Mouse (Mus musculus) limb, embryonic 12.5 days (tissue): ENCODE data around the gene S100a2. TPM values are rescaled to one million over a fixed set of nuclear protein-coding genes. Genes with fewer than 3 reads are reported as not detected.

ENCODE experiments used
- ATAC-seq: fragments of 200-750 bp; cut with Nextera tagmentation; 2 replicates; pipeline ENCODE4 v1.8.0; 2017; ENCODE audit warnings: low read depth, moderate TSS enrichment; ENCODE audit not compliant: insufficient number of reproducible peaks, insufficient read depth, low FRiP score, low TSS enrichment
- H3K27ac ChIP-seq: fragments of 300-500 bp; sonication (generic); 2 replicates; pipeline ENCODE4 v1.5.1; 2016; ENCODE audit warnings: mild to moderate bottlenecking, moderate library complexity
- H3K27me3 ChIP-seq: fragments of 300-500 bp; sonication (generic); 2 replicates; pipeline ENCODE4 v1.6.1; 2016; ENCODE audit warnings: mild to moderate bottlenecking, moderate library complexity
- H3K36me3 ChIP-seq: fragments of 300-500 bp; sonication (generic); 2 replicates; pipeline ENCODE4 v1.6.1; 2016; ENCODE audit warnings: mild to moderate bottlenecking, moderate library complexity
- H3K4me1 ChIP-seq: fragments of 300-500 bp; sonication (generic); replicated peaks from 2 replicates; pipeline ENCODE4 v1.6.1; 2016
- H3K4me2 ChIP-seq: fragments of 300-500 bp; sonication (generic); 2 replicates; pipeline ENCODE4 v1.6.1; 2016; ENCODE audit warnings: mild to moderate bottlenecking, moderate library complexity
- H3K4me3 ChIP-seq: fragments of 300-500 bp; sonication (generic); replicated peaks from 2 replicates; pipeline ENCODE4 v1.5.1; 2016; ENCODE audit warnings: mild to moderate bottlenecking
- H3K9ac ChIP-seq: fragments of 300-500 bp; sonication (generic); replicated peaks from 2 replicates; pipeline ENCODE4 v1.6.1; 2016; ENCODE audit warnings: mild to moderate bottlenecking, moderate library complexity
- H3K9me3 ChIP-seq: fragments of 300-500 bp; sonication (generic); 2 replicates; pipeline ENCODE4 v1.6.1; 2016; ENCODE audit warnings: mild to moderate bottlenecking, moderate library complexity
- WGBS: fragments of 180-500 bp; shearing (Covaris S2); methylation state at CpG from one replicate; pipeline ENCODE4 v1.1.7; 2016; 5-methylcytosine and 5-hydroxymethylcytosine counted together
- polyA plus RNA-seq: library from polyadenylated mRNA; unstranded; fragments of >200 nt; fragmentation: Nextera tagmentation; extraction: Ambion mirVana; gene quantifications from 2 replicates; pipeline ENCODE4 v1.2.1, GENCODE M21; 2016

S100a2 gene
- polyA plus RNA-seq, 1 experiment from 2014 or later, result not detected

- no peak overlapping the region for H3K4me3 ChIP-seq
- H3K4me1 ChIP-seq, result peaks cover 40% of the 10 kb centered on the region
- H3K4me2 ChIP-seq, result no peak overlapping the region
- no peaks in the 10 kb centered on the region for H3K36me3 ChIP-seq
- 57% methylated on average over 6 of the region's 6 CpGs for WGBS
- no peaks in the 10 kb centered on the region for H3K27me3 ChIP-seq
- H3K9me3 ChIP-seq, result no peaks in the 10 kb centered on the region
- peak overlapping the region; percentile 90 for H3K27ac ChIP-seq
- H3K9ac ChIP-seq, result no peak overlapping the region
- no peak for ATAC-seq
These were observed 16.1 kb downstream of the S100a2 start for GRCm38 (mm10) chr3:90606185-90606584.

DNA sequence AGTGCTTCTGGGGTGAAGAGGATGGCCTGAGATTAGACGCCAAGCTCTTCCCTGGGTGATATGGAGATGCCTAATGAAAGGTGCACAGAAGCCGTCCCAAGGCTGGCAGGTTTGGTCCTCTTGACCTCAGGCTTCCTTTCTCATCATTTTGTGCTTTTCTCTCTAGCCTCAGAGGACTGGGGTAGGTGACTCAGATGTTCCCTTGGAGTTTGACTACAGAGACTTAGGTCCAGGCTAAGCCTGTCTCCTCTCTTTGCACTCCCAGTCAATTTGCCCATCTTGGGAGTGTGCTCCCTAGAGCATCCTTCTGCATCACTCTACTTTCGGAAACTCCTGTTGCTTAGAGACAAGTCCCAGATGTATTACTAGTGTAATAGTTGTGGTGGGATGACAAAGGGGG, 17.3 kb downstream of the S100a2 start:
- H3K9ac ChIP-seq, result no peak overlapping the region
- 87% methylated on average over 3 of the region's 3 CpGs for WGBS
- no peaks in the 10 kb centered on the region for H3K9me3 ChIP-seq
- H3K4me2 ChIP-seq, result no peak overlapping the region
- no peak for ATAC-seq
- H3K27me3 ChIP-seq, result no peaks in the 10 kb centered on the region
- H3K36me3 ChIP-seq, result no peaks in the 10 kb centered on the region
- H3K4me3 ChIP-seq, result no peak overlapping the region
- no peak overlapping the region for H3K27ac ChIP-seq
- peaks cover 40% of the 10 kb centered on the region for H3K4me1 ChIP-seq

DNA sequence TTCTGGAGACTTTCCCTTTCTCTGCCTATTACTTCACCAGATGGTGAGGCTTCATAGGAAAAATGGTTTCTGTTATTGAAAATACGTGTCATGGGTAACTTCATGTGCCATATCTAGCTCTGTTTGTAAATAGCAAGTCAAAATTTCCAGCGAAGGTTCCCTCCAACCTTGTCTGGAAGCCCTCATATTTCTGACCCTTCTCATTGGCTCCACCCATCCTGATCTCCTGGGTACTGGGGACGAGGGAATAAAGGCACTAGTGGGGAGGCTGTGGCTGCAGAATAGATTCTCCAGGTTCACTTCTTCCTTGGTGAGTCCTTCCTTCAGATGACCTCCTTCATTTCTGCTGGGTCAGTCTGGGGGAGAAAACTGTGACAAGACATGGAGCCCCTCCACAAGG, 18.2 kb downstream of the S100a2 start, which contains the start of gene S100a5:
Gene S100a5, plus strand, starts transcription at position 301 of the 400 bp plus-strand sequence.
- ATAC-seq, result no peak

GRCm38 (mm10) chr3:90609102-90609501, 19.1 kb downstream of the S100a2 start:
- no peak overlapping the region for H3K9ac ChIP-seq
- no peak overlapping the region for H3K4me3 ChIP-seq
- H3K9me3 ChIP-seq, result no peaks in the 10 kb centered on the region
- no peaks in the 10 kb centered on the region for H3K36me3 ChIP-seq
- no peak overlapping the region for H3K27ac ChIP-seq
- peaks cover 36% of the 10 kb centered on the region for H3K4me1 ChIP-seq
- no peak overlapping the region for H3K4me2 ChIP-seq
- H3K27me3 ChIP-seq, result no peaks in the 10 kb centered on the region
- ATAC-seq, result no peak

More for the DNA sequence above, 18.2 kb downstream of the S100a2 start, which contains the start of gene S100a5:
- Histone ChIP-seq H3K9ac (no peak within 1 kb of the TSS), H3K36me3 (no peaks in the 10 kb centered on the region), H3K27ac (no peak within 1 kb of the TSS), H3K4me2 (no peak within 1 kb of the TSS), H3K4me1 (peaks cover 40% of the 10 kb centered on the region), H3K27me3 (no peaks in the 10 kb centered on the region), H3K9me3 (no peaks in the 10 kb centered on the region), H3K4me3 (no peak within 1 kb of the TSS)
- WGBS, result 59% methylated on average over 3 of the region's 3 CpGs

- no peaks in the 10 kb centered on the region for H3K9me3 ChIP-seq
- no peak overlapping the region for H3K4me2 ChIP-seq
- 88% methylated on average over 3 of the region's 3 CpGs for WGBS
- H3K27ac ChIP-seq, result no peak overlapping the region
- no peaks in the 10 kb centered on the region for H3K36me3 ChIP-seq
- no peak overlapping the region for H3K9ac ChIP-seq
- ATAC-seq, result no peak
- no peak overlapping the region for H3K4me3 ChIP-seq
- H3K4me1 ChIP-seq, result peaks cover 17% of the 10 kb centered on the region
- no peaks in the 10 kb centered on the region for H3K27me3 ChIP-seq
These were observed 21.4 kb downstream of the S100a2 start for GRCm38 (mm10) chr3:90611494-90611893.

GRCm38 (mm10) chr3:90612061-90612460, 22.0 kb downstream of the S100a2 start:
- no peak for ATAC-seq
- Histone ChIP-seq H3K27me3 (no peaks in the 10 kb centered on the region), H3K27ac (no peak overlapping the region), H3K36me3 (no peaks in the 10 kb centered on the region), H3K9ac (no peak overlapping the region), H3K9me3 (no peaks in the 10 kb centered on the region), H3K4me2 (no peak overlapping the region), H3K4me3 (no peak overlapping the region), H3K4me1 (peaks cover 17% of the 10 kb centered on the region)
- WGBS, result 66% methylated on average over 4 of the region's 4 CpGs

GRCm38 (mm10) chr3:90612728-90613291, 22.8 kb downstream of the S100a2 start, which contains the start of gene S100a6:
TSS of gene S100a6 (plus strand) at chr3:90612882.
- Histone ChIP-seq H3K27me3 (no peaks in the 10 kb centered on the region), H3K27ac (no peak within 1 kb of the TSS), H3K4me2 (peak within 1 kb of the TSS; percentile 78), H3K9ac (peak within 1 kb of the TSS; percentile 48), H3K36me3 (no peaks in the 10 kb centered on the region), H3K4me1 (peaks cover 17% of the 10 kb centered on the region), H3K9me3 (0 out of 2 replicates have a peak, but pooled peaks cover 2% of the 10 kb centered on the region), H3K4me3 (peak within 1 kb of the TSS; percentile 42)
- ATAC-seq, result peak; percentile 77; the same call in 1 of the 2 replicates
- under 1% methylated on average over 23 of the region's 23 CpGs for WGBS

DNA sequence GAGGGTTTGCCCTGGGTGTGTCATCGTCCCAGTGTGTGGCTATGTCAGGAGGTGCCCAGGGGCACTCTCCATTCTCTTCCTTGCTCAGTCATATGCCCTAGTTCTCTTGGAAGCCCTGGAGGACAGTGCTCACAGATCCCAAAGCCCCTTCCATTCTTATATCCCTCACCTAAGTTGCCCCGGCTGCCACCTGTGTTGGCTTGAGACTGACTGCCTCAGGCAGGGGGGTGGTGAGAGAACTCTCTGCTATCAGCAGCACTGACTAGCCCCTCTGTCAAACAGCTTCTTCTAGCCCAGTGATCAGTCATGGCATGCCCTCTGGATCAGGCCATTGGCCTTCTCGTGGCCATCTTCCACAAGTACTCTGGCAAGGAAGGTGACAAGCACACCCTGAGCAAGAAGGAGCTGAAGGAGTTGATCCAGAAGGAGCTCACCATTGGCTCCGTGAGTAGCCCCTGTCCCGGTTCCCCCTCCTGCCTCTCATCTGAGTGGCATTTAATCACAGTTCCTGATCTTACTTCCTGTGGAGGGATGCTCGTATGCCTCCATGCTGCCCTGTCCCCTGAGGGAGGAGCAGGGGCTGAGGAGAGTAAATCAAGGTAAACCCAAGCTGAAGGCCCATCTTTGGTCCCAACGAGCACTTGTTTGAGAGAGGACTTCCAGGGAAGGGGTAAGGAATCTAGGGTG, 23.6 kb downstream of the S100a2 start:
- Histone ChIP-seq H3K27me3 (no peaks in the 10 kb centered on the region), H3K4me2 (peak overlapping the region; percentile 78), H3K4me3 (peak overlapping the region; percentile 42), H3K36me3 (no peaks in the 10 kb centered on the region), H3K27ac (no peak overlapping the region), H3K4me1 (peaks cover 17% of the 10 kb centered on the region), H3K9ac (no peak overlapping the region), H3K9me3 (0 out of 2 replicates have a peak, but pooled peaks cover 2% of the 10 kb centered on the region)
- 60% methylated on average over 7 of the region's 7 CpGs for WGBS
- no peak; the same call in 1 of the 2 replicates for ATAC-seq

DNA sequence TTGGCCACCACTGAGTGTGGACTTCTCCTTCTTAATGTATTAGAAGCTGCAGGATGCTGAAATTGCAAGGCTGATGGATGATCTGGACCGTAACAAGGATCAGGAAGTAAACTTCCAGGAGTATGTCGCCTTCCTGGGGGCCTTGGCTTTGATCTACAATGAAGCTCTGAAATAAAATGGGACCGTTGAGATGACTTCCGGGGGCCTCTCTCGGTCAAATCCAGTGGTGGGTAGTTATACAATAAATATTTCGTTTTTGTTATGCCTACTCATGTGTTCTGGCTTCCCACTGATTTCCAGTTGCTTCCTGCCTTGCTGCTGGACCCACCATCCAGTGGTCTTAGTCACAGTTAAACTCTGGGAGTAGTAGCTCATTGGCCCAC, 24.1 kb downstream of the S100a2 start:
- Histone ChIP-seq H3K9ac (no peak overlapping the region), H3K4me2 (no peak overlapping the region), H3K4me3 (no peak overlapping the region), H3K36me3 (no peaks in the 10 kb centered on the region), H3K9me3 (0 out of 2 replicates have a peak, but pooled peaks cover 2% of the 10 kb centered on the region), H3K27ac (no peak overlapping the region), H3K4me1 (peaks cover 17% of the 10 kb centered on the region), H3K27me3 (no peaks in the 10 kb centered on the region)
- 83% methylated on average over 6 of the region's 6 CpGs for WGBS
- ATAC-seq, result no peak

DNA sequence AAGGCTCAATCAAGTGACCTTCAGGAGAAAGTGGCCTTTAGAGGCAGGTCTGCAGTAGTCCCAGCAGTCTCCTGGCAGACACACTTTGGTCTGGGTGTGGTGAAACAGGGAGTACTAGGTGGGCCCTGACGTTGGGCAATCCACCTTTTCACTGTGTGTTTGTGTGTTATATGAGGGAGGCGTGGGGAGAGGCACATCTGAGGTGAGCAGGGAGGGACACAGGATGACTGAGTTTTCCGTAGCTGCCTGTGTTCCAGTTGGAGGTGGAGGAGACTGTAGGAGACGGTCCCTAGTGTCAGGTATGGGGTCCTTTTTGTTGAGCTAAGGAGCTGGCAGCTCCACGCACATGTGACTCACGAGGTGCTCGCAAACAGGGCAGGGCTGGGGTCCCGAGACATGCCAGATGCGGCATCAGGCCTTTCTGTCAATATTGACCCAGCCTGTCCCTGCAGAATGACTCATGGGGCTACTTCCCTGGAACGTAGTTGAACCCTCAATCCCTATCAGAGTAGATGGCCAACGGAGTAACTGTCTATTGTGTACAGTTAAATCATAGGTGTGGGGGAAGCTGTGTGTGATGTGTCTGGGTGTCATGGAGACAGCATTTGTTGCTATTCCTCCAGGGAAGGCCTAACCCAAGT, 24.7 kb downstream of the S100a2 start:
- no peak overlapping the region for H3K4me2 ChIP-seq
- H3K4me1 ChIP-seq, result peaks cover 17% of the 10 kb centered on the region
- ATAC-seq, result no peak
- H3K9me3 ChIP-seq, result 0 out of 2 replicates have a peak, but pooled peaks cover 2% of the 10 kb centered on the region
- no peak overlapping the region for H3K4me3 ChIP-seq
- no peaks in the 10 kb centered on the region for H3K36me3 ChIP-seq
- no peaks in the 10 kb centered on the region for H3K27me3 ChIP-seq
- H3K9ac ChIP-seq, result no peak overlapping the region
- WGBS, result 74% methylated on average over 11 of the region's 11 CpGs
- no peak overlapping the region for H3K27ac ChIP-seq

- no peak overlapping the region for H3K9ac ChIP-seq
- peak; percentile 39 for ATAC-seq
- H3K27me3 ChIP-seq, result no peaks in the 10 kb centered on the region
- H3K4me1 ChIP-seq, result peaks cover 16% of the 10 kb centered on the region
- H3K4me3 ChIP-seq, result no peak overlapping the region
- no peaks in the 10 kb centered on the region for H3K36me3 ChIP-seq
- no peak overlapping the region for H3K4me2 ChIP-seq
- WGBS, result 9% methylated on average over 7 of the region's 7 CpGs
- 0 out of 2 replicates have a peak, but pooled peaks cover 2% of the 10 kb centered on the region for H3K9me3 ChIP-seq
- H3K27ac ChIP-seq, result no peak overlapping the region
These were observed 25.4 kb downstream of the S100a2 start for GRCm38 (mm10) chr3:90615415-90615814.
